In the genomic region with DNA sequence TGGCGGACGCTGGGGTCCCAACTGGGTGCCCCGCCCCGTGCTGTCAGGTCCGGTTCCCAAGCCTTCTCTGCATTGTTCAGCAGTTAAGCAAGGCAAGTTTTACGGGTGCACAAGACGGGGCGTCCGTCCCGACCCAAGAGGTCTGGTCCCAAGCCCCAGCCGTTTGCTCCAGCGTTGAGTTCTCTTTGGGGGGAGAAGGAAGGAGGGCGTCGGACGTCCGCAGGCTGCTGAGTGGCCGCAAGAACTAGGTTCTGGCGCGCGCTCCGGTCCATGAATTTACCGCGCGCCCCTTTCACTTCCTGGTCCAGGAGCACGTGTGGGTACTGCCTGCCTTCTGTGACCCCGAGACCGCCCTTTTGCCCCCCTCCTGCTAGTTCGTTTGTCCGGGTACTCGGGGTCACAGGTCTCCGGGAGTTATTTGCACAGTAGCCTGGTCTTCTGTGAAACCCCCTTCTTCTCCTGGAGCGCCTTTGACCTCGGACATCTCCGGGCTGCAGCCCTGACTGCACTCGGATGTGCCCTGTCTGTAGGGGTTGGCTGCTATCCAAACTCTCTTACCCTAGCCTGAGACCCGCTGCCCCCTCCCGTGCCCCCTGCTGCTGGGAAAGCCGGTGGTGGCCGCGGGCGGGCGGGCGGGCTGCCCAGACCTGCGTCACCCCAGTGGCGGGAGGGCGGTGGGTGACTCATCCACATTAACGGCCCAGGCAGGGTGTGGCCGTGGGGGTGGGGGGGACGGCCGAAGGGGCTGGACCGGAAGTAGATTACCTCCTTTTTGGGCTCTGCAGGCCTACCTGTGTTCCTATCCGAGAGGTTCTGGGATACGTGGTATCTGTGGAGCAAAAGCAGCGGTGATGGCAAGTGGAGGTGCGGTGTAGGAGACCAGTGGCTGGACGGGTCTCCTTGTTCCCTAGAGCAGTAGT, we compare ENCODE assay signal across 8 mouse cellular contexts. TPM values are rescaled to one million over a fixed set of nuclear protein-coding genes. Genes with fewer than 3 reads are reported as not detected.
DNase-seq lines count a peak whose midpoint lies in the region; ATAC-seq lines count a peak whose summit lies in the region.

No protein-coding gene starts in this region.

- DNase-seq in retina, postnatal 1 day, result peak; percentile 89
- DNase-seq in retina, embryonic 14.5 days (ENCODE audit: low spot score), result no peak
- peak; percentile 85 for DNase-seq in kidney, postnatal 10 days
- no peak for DNase-seq in cerebellum, adult 9-10 months

- no peak overlapping the region for H3K27ac ChIP-seq in embryonic facial prominence, embryonic 12.5 days
- peak overlapping the region; percentile 88 for H3K27ac ChIP-seq in heart, embryonic 15.5 days
- peak overlapping the region; percentile 95 for H3K27ac ChIP-seq in stomach, embryonic 15.5 days

- peaks cover 27% of the 10 kb centered on the region for H3K36me3 ChIP-seq in embryonic facial prominence, embryonic 12.5 days
- H3K36me3 ChIP-seq in heart, embryonic 15.5 days, result peaks cover 10% of the 10 kb centered on the region
- peaks cover 17% of the 10 kb centered on the region for H3K36me3 ChIP-seq in stomach, embryonic 15.5 days

- H3K4me3 ChIP-seq in embryonic facial prominence, embryonic 12.5 days, result peak overlapping the region; percentile 37
- peak overlapping the region; percentile 83 for H3K4me3 ChIP-seq in heart, embryonic 15.5 days
- H3K4me3 ChIP-seq in stomach, embryonic 15.5 days (replicated peaks), result peak overlapping the region; percentile 55

- no peaks in the 10 kb centered on the region for H3K9me3 ChIP-seq in embryonic facial prominence, embryonic 12.5 days
- H3K9me3 ChIP-seq in heart, embryonic 15.5 days (replicated peaks), result no peaks in the 10 kb centered on the region
- no peaks in the 10 kb centered on the region for H3K9me3 ChIP-seq in stomach, embryonic 15.5 days

- peak overlapping the region; percentile 71 for H3K4me2 ChIP-seq in embryonic facial prominence, embryonic 12.5 days (replicated peaks)
- H3K4me2 ChIP-seq in heart, embryonic 15.5 days, result peak overlapping the region; percentile 72
- H3K4me2 ChIP-seq in stomach, embryonic 15.5 days, result peak overlapping the region; percentile 69

- peaks cover 45% of the 10 kb centered on the region for H3K4me1 ChIP-seq in embryonic facial prominence, embryonic 12.5 days
- H3K4me1 ChIP-seq in heart, embryonic 15.5 days (replicated peaks), result peaks cover 47% of the 10 kb centered on the region
- peaks cover 41% of the 10 kb centered on the region for H3K4me1 ChIP-seq in stomach, embryonic 15.5 days

- peak; percentile 2; the same call in 1 of the 2 replicates for ATAC-seq in embryonic facial prominence, embryonic 12.5 days (ENCODE audit: insufficient number of reproducible peaks, insufficient read depth, low FRiP score, low TSS enrichment)
- peak; percentile 53 for ATAC-seq in heart, embryonic 15.5 days (replicated peaks; ENCODE audit: insufficient number of reproducible peaks, insufficient read depth, low FRiP score, low read depth)
- peak; percentile 45 for ATAC-seq in megakaryocyte, adult 5-6 weeks (ENCODE audit: poor library complexity, severe bottlenecking)
- ATAC-seq in stomach, embryonic 15.5 days (ENCODE audit: insufficient read depth, low FRiP score, low read depth), result peak; percentile 52

- peaks cover 14% of the 10 kb centered on the region for H3K27me3 ChIP-seq in embryonic facial prominence, embryonic 12.5 days
- H3K27me3 ChIP-seq in heart, embryonic 15.5 days, result 0 out of 2 replicates have a peak, but pooled peaks cover 4% of the 10 kb centered on the region
- H3K27me3 ChIP-seq in stomach, embryonic 15.5 days (replicated peaks), result no peaks in the 10 kb centered on the region

- H3K9ac ChIP-seq in embryonic facial prominence, embryonic 12.5 days, result peak overlapping the region; percentile 50
- H3K9ac ChIP-seq in heart, embryonic 15.5 days, result peak overlapping the region; percentile 77
- H3K9ac ChIP-seq in stomach, embryonic 15.5 days, result peak overlapping the region; percentile 45

- under 1% methylated on average over 56 of the region's 56 CpGs for WGBS in embryonic facial prominence, embryonic 12.5 days
- under 1% methylated on average over 56 of the region's 56 CpGs for WGBS in heart, embryonic 15.5 days
- 2% methylated on average over 56 of the region's 56 CpGs for WGBS in stomach, embryonic 15.5 days

RNA-seq across cellular contexts. Expression of a gene that starts 0.9 kb away (rescaled TPM):
- polyA plus RNA-seq in embryonic facial prominence, embryonic 12.5 days (2016; fragmentation: Nextera tagmentation; extraction: Ambion mirVana), result 80.2 and 80.4 TPM in 2 replicates
- polyA plus RNA-seq in heart, embryonic 15.5 days (2015; fragmentation: Nextera tagmentation; extraction: Ambion mirVana), result 276 and 327 TPM in 2 replicates
- total RNA-seq in megakaryocyte, adult 5-6 weeks (2015), result 667 and 741 TPM in 2 replicates
- total RNA-seq in megakaryocyte, adult 5-6 weeks (2017), result 334 and 340 TPM in 2 replicates
- polyA plus RNA-seq in stomach, embryonic 15.5 days (2015; fragmentation: Nextera tagmentation; extraction: Ambion mirVana), result 341 and 366 TPM in 2 replicates

RNA-seq across cellular contexts. Expression of a gene that starts 19.1 kb away (rescaled TPM):
- 79.5 and 84.3 TPM in 2 replicates for polyA plus RNA-seq in embryonic facial prominence, embryonic 12.5 days (2016; fragmentation: Nextera tagmentation; extraction: Ambion mirVana)
- polyA plus RNA-seq in heart, embryonic 15.5 days (2015; fragmentation: Nextera tagmentation; extraction: Ambion mirVana), result 2.9 and 7.7 TPM in 2 replicates
- total RNA-seq in megakaryocyte, adult 5-6 weeks (2015), result 0.20 and 1.9 TPM in 2 replicates
- total RNA-seq in megakaryocyte, adult 5-6 weeks (2017), result 0.16 TPM in 1 of 2 replicates, not detected in the other
- polyA plus RNA-seq in stomach, embryonic 15.5 days (2015; fragmentation: Nextera tagmentation; extraction: Ambion mirVana), result 49.0 and 50.1 TPM in 2 replicates

RNA-seq across cellular contexts. Expression of a gene that starts 19.9 kb away (rescaled TPM):
- polyA plus RNA-seq in embryonic facial prominence, embryonic 12.5 days (2016; fragmentation: Nextera tagmentation; extraction: Ambion mirVana), result 0.95 and 1.1 TPM in 2 replicates
- 2.3 and 3.3 TPM in 2 replicates for polyA plus RNA-seq in heart, embryonic 15.5 days (2015; fragmentation: Nextera tagmentation; extraction: Ambion mirVana)
- total RNA-seq in megakaryocyte, adult 5-6 weeks (2015), result not detected in 2 replicates
- 0.11 TPM in 1 of 2 replicates, not detected in the other for total RNA-seq in megakaryocyte, adult 5-6 weeks (2017)
- 2.4 TPM in 2 replicates for polyA plus RNA-seq in stomach, embryonic 15.5 days (2015; fragmentation: Nextera tagmentation; extraction: Ambion mirVana)

RNA-seq across cellular contexts. Expression of a gene that starts 25.6 kb away (rescaled TPM):
- polyA plus RNA-seq in embryonic facial prominence, embryonic 12.5 days (2016; fragmentation: Nextera tagmentation; extraction: Ambion mirVana), result 0.41 and 0.51 TPM in 2 replicates
- polyA plus RNA-seq in heart, embryonic 15.5 days (2015; fragmentation: Nextera tagmentation; extraction: Ambion mirVana), result 0.83 and 1.1 TPM in 2 replicates
- total RNA-seq in megakaryocyte, adult 5-6 weeks (2015), result 2.3 and 3.1 TPM in 2 replicates
- total RNA-seq in megakaryocyte, adult 5-6 weeks (2017), result 0.11 and 1.5 TPM in 2 replicates
- 0.79 and 1.0 TPM in 2 replicates for polyA plus RNA-seq in stomach, embryonic 15.5 days (2015; fragmentation: Nextera tagmentation; extraction: Ambion mirVana)

RNA-seq across cellular contexts. Expression of a gene that starts 55.0 kb away (rescaled TPM):
- polyA plus RNA-seq in embryonic facial prominence, embryonic 12.5 days (2016; fragmentation: Nextera tagmentation; extraction: Ambion mirVana), result 0.24 TPM in 1 of 2 replicates, not detected in the other
- 0.34 and 0.55 TPM in 2 replicates for polyA plus RNA-seq in heart, embryonic 15.5 days (2015; fragmentation: Nextera tagmentation; extraction: Ambion mirVana)
- not detected in 2 replicates for total RNA-seq in megakaryocyte, adult 5-6 weeks (2015)
- total RNA-seq in megakaryocyte, adult 5-6 weeks (2017), result not detected in 2 replicates
- polyA plus RNA-seq in stomach, embryonic 15.5 days (2015; fragmentation: Nextera tagmentation; extraction: Ambion mirVana), result 0.46 and 1.8 TPM in 2 replicates

Comparison
In these comparisons a context has a peak if more than half of its experiments do, and no peak if none do; other contexts are left out.
1. DNase-seq: peak in retina, postnatal 1 day (single experiment) and kidney, postnatal 10 days (single experiment); none in retina, embryonic 14.5 days (single experiment) and cerebellum, adult 9-10 months (single experiment).
2. ATAC-seq: peak in every context shown above with its lines; median percentile 53 in heart, embryonic 15.5 days; 52 in stomach, embryonic 15.5 days; 45 in megakaryocyte, adult 5-6 weeks; 2 in embryonic facial prominence, embryonic 12.5 days.
3. Peak in every context shown above with its lines, with median percentiles within 50 percentile points of each other: H3K4me2 ChIP-seq, H3K4me3 ChIP-seq and H3K9ac ChIP-seq.